Mouse (Mus musculus) heart, embryonic 16.5 days (tissue): ENCODE results near the gene Nppc. TPM values are rescaled to one million over a fixed set of nuclear protein-coding genes. Genes with fewer than 3 reads are reported as not detected.

Source experiments
- ATAC-seq: fragments of 200-750 bp; cut with Nextera tagmentation; replicated peaks from 2 replicates; pipeline ENCODE4 v1.8.0; 2017; ENCODE audit warnings: moderate number of reproducible peaks; ENCODE audit not compliant: insufficient read depth, low FRiP score; ENCODE audit errors: extremely low read depth
- H3K27ac ChIP-seq: fragments of 300-500 bp; sonication (generic); 2 replicates; pipeline ENCODE4 v1.5.1; 2014; ENCODE audit warnings: mild to moderate bottlenecking, low read length, control low read depth, moderate library complexity
- H3K27me3 ChIP-seq: fragments of 300-500 bp; sonication (generic); 2 replicates; pipeline ENCODE4 v1.6.1; 2014; ENCODE audit warnings: low read length, mixed read lengths; ENCODE audit not compliant: control insufficient read depth, insufficient read depth
- H3K36me3 ChIP-seq: fragments of 300-500 bp; sonication (generic); 2 replicates; pipeline ENCODE4 v1.6.1; 2014; ENCODE audit not compliant: control insufficient read depth, insufficient read depth
- H3K4me1 ChIP-seq: fragments of 300-500 bp; sonication (generic); 2 replicates; pipeline ENCODE4 v1.6.1; 2014; ENCODE audit warnings: low read length, mixed read lengths; ENCODE audit not compliant: control insufficient read depth, insufficient read depth
- H3K4me2 ChIP-seq: fragments of 300-500 bp; sonication (generic); 2 replicates; pipeline ENCODE4 v1.6.1; 2014; ENCODE audit warnings: low read depth, mild to moderate bottlenecking, control low read depth, low read length
- H3K4me3 ChIP-seq: fragments of 300-500 bp; sonication (generic); 2 replicates; pipeline ENCODE4 v1.5.1; 2014; ENCODE audit warnings: mild to moderate bottlenecking, control low read depth, low read length
- H3K9ac ChIP-seq: fragments of 300-500 bp; sonication (generic); 2 replicates; pipeline ENCODE4 v1.6.1; 2014; ENCODE audit warnings: low read length, control low read depth
- H3K9me3 ChIP-seq: fragments of 300-500 bp; sonication (generic); replicated peaks from 2 replicates; pipeline ENCODE4 v1.6.1; 2016; ENCODE audit warnings: low read length; ENCODE audit not compliant: control insufficient read depth
- WGBS: fragments of 180-500 bp; shearing (Covaris S2); extraction: QIAGEN DNeasy Blood & Tissue Kit; methylation state at CpG from one replicate; pipeline ENCODE4 v1.1.7; 2014; 5-methylcytosine and 5-hydroxymethylcytosine counted together
- microRNA-seq: library from miRNA; unstranded; fragments of <30 nt; microRNA quantifications from one replicate; pipeline ENCODE4, GENCODE M21; 2017
- polyA plus RNA-seq: library from polyadenylated mRNA; unstranded; fragments of >200 nt; fragmentation: Nextera tagmentation; extraction: Ambion mirVana; gene quantifications from 2 replicates; pipeline ENCODE4 v1.2.1, GENCODE M21; 2015

Gene Nppc
- polyA plus RNA-seq, 1 experiment from 2014 or later: 1.4 TPM

- Histone ChIP-seq H3K4me3 (no peak overlapping the region), H3K4me2 (no peak overlapping the region), H3K4me1 (no peaks in the 10 kb centered on the region), H3K27me3 (no peaks in the 10 kb centered on the region), H3K9ac (no peak overlapping the region), H3K36me3 (no peaks in the 10 kb centered on the region), H3K9me3 (no peaks in the 10 kb centered on the region), H3K27ac (no peak overlapping the region)
- no peak for ATAC-seq
- WGBS: 58% methylated on average over 10 of the region's 10 CpGs
Observed at GRCm38 (mm10) chr1:86618454-86619125, 51.8 kb downstream of the Nppc start.

Small RNA genes within 50 kb of the gene (microRNA-seq; reads per million reads assigned to microRNA genes)
- not detected for gene Gm22955

Other genes with a start within 250 kb of the Nppc start
- gene Nmur1, start 244.3 kb downstream of the Nppc start, polyA plus RNA-seq: not detected in 2 replicates
- not detected in 2 replicates for gene Tex44, start 244.2 kb downstream of the Nppc start, polyA plus RNA-seq
- gene Ptma, start 143.8 kb downstream of the Nppc start, polyA plus RNA-seq: 702 and 1,064 TPM in 2 replicates
- gene Pde6d, start 87.9 kb downstream of the Nppc start, polyA plus RNA-seq: 58.7 and 60.5 TPM in 2 replicates
- 24.1 and 26.0 TPM in 2 replicates for gene Cops7b, start 87.7 kb downstream of the Nppc start, polyA plus RNA-seq
- 16.6 and 17.0 TPM in 2 replicates for gene Dis3l2, start 33.2 kb upstream of the Nppc start, polyA plus RNA-seq